Mouse (Mus musculus) kidney, postnatal 36 days (tissue): ENCODE data around the gene Grb2.
A peak's percentile ranks its signal among the peaks of the same experiment; 100 is the strongest.

ENCODE experiments used
- DNase-seq, 2 experiments: peaks; one replicate each; pipeline ENCODE4 v3.0.0; 2021 to 2022; ENCODE audit warnings: mixed read lengths in 2 of 2

The Grb2 gene

DNA sequence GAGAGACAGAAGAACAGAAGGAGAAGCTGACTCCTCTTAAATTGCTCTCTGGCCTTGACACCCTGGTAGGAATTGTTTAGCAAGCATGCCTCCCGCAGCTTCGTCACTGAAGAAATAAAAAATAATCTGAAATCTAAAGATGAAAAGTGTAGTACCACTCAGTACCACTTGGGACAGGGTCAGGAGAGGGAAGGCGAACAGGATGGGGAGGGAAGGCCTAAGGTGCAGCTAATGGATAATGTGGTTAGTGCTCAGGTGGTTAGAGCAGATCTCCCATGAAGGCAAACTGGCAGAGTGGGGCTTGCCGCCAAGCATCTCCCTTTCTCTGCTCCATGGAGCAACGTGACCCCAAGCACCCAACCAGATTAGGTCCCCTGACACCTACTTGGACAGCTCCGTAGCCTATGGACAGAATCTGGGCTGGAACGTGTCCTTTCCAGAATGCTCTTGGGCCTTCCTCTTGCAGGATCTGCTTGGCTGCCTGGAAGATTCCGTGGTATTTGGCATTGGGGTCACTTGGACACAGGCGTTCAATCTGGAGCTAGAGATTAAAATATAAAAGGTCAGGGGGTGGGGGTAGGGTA, 84.8 kb downstream of the Grb2 start:
- peak in 1 of 2 experiments; percentile 40 for DNase-seq

DNA sequence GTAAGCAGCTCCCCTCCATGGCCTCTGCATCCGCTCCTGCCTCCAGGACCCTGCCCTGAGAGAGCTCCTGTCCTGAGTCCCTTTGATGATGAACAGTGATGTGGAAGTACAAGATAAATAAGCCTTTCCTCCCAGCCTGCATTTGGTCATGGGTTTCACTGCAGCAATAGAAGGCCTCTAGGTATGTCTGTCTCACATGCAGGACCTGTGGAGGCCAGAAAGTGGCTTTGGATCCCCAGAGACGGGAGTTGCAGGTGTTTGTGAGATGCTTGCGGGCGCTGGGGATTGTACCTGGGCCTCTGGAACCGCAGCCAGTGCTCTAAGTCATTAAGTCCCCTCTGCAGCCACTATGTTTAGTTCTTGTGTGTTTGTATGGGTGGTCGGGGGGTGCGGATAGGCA, 88.4 kb downstream of the Grb2 start:
- DNase-seq, result no peak

DNA sequence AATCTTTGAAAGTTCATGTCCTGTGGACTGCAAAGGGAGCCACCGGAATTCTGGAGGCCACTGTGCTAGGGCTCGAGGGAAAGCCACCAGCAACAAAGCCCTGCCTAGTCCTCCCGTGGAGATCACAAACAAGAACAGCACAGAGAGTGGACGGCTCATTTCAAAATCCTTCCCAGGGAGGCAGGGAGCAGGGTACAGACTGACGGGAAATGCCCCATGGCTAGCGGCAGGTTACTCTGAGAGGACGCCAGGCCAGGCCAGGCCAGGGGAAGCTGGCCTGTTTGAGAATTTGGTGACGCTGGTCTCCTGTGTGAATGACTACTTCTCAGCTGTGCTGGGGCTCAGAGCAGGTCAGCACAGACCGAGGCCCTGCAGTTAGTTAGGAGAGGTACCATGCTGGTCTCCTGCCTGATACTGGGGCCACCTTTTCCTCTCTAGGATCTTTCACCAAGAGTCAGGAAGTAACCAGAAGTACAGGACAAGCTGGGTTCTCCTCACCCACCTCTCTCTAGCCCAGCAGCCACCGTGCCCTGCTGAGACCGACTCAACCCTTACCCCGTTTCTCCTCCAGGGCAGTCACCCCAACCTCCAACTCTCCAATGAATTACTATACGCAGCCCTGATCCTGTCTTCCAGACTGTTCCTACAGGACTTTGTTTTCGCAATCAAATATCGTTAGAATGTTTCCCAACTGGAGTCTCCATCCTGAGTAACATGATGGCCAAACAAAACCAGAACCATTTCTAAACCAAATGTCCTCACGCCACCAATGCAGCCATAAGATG, 89.5 kb downstream of the Grb2 start:
- no peak for DNase-seq

DNA sequence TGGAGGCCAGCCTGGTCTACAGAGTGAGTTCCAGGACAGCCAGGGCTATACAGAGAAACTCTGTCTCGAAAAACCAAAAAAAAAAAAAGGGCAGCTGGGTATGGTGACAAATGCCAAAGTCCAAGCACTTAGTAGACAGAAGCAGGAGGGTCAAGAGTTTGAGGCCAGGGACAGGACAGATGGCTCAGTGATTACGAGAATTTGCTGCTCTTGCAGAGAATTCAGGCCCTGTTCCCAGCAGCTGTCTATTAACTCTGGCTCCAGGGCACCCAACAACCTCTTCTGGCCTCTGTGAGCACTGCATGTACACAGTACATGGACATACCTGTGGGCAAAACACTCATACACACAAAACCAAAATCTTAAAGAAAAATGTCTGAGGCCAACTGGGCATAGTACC, 90.4 kb downstream of the Grb2 start:
- DNase-seq, result peak; percentile 59 to 60

DNA sequence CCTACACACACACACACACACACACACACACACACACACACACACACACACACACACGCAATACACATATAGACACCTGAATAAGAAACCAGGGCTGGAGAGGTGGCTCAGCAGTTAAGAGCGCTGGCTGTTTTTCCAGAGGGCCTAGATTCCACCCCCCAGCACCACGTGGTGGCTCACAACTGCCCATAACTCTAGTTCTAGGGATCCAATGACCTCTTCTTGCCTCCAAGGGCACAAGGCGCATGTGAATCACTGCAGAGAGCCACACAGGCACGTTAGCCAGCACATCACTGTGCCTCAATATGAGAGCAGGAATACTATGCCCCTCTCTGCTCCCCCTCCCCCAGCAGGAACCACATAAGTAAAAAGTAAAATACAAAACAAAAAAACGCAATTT, 91.5 kb downstream of the Grb2 start:
- DNase-seq, result peak; percentile 72 to 76

DNA sequence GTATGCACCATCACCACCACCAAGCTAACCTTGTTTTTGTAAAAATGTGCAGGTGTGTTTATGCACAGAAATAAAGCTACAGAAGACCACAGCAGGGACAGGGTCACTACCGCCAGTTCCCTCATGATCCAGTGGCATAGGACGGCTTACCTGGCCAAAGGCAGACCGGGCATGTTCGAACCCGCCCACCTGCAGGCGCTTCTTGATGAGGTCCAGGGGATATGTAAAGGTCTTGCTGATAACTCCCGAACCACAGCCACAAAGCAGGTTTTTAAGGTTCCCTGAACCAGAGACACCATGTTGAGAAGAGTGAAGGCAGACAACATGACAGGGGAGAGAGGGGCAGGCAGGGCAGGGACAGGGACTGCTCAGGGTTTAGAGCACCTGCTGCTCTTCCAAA, 92.0 kb downstream of the Grb2 start:
- DNase-seq, result no peak

DNA sequence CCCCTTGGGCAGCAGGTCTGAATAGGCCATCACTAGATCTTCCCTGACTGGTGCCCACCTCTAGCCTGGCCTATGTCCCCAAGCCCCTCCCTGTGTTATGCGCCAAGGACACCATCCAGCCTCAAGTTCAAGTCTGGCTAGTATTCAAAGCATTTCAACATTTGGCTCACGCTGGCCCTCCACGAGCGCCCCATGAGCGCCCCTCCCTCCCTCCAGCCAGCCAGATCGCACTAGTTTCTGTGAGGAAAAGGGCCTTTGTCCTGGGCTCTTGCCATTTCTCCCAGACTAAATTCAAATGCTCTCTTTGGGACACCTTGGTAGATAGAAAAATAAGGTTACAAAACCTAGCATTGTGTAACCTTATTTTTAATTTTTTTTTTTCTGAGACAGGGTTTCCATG, 92.5 kb downstream of the Grb2 start:
- peak; percentile 58 to 61 for DNase-seq

DNA sequence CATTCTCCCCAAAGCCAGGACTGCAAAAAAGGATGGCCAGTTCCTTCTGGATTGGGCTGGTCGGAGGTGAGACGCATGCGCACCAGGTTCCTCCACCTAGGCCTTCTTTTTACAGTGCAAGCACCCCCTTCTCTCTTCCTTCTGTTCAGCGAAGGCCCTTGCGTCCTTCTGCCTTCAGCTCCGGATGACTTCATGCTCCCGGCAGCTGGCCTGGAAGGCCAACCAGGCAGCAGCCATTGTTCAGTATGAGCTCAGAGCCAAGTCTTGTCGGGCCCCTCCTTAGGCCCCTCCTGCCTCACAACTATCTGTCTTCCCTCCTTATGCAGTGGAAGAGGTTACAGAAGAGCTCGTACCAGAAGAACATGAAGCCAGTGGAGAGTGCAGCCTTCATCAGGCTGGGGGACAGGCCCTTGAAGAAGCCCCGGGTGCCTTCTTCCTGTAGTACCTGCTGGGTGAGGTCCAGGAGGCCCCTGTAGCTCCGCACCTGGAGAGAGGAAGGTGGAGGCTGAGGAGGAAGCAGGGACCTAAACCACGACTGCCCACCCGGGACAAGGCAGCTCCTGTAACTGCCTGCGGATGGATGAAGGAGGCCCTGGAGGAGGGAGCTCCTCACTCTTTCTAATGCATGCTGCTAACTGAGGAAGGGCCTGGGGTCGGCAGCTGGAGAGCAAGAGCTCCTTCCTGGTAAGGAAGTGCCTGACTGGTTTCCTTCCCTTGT, 93.1 kb downstream of the Grb2 start:
- DNase-seq, result peak; percentile 45 to 48

DNA sequence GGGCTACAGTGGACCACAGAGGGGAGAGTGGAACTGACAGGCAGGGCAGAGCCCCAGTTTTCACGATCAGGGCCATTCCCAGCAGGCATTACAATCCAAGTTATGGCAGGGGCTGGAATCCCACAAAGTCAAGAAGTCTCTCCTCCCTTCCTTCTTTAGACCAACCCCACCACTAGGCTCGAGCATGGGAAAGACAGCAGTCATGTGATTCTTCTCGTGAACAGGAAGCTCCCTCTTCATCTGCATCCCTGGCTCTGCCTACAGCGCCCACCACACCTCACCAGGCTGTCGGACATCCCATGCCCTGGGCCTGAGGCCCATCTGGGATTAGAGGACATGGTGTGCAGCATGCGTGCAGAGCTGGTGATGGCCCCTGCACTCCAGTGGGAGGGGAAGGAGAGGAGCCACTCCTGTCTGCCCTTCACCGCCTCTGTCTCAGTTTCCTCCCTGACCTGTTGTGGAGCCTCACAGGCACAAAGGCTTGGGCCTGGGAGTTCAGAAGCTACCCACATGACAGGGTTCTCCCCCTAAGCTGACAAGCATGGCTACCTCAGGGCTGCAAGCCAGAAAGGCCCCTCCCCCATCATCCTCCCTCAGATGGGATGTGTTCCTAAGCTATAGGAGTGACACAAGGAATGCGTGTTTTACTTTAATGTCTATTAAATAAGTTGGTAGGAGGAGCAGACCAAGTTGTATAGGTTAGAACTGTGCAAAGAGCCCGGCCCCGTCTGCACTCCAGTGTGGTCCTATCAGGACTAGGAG, 93.9 kb downstream of the Grb2 start:
- peak in 1 of 2 experiments; percentile 50 for DNase-seq

DNA sequence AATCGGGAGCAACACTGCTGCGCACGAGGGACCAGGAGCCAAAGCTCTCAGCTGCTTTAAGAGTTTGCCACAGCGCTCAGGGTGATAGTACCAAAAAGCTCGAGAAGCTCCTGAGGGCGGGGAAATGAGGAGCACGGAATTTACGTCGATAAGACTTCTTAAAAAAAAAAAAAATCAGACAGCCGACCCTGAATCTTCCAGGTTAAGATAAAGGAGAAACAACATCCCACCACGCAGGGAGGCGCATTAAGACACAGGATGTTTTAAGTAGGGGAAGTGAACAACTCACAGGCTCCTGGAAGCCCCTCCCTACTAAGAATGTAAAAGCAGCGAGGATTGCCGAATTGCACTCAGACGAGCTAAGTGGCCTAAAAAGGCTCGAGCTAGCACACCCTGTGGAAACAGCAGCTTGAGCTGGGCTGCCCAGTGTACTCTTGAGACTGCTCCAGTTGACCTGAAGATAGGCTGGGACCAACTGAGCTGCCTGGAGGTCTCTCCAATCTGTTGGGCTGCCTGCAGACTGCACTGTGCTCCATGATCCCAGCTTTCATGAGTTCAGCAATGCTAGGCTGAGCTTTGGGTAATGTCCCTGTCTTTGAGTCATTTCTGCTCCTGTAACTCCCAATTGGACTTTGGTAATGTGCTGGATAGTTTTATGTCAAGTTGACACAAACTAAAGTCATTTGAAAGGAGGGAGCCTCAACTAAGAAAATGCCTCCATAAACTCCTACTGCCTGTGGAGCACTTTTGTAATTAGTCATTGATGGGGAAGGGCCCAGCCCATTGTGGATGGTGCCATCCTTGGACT, 95.1 kb downstream of the Grb2 start:
- DNase-seq, result no peak

DNA sequence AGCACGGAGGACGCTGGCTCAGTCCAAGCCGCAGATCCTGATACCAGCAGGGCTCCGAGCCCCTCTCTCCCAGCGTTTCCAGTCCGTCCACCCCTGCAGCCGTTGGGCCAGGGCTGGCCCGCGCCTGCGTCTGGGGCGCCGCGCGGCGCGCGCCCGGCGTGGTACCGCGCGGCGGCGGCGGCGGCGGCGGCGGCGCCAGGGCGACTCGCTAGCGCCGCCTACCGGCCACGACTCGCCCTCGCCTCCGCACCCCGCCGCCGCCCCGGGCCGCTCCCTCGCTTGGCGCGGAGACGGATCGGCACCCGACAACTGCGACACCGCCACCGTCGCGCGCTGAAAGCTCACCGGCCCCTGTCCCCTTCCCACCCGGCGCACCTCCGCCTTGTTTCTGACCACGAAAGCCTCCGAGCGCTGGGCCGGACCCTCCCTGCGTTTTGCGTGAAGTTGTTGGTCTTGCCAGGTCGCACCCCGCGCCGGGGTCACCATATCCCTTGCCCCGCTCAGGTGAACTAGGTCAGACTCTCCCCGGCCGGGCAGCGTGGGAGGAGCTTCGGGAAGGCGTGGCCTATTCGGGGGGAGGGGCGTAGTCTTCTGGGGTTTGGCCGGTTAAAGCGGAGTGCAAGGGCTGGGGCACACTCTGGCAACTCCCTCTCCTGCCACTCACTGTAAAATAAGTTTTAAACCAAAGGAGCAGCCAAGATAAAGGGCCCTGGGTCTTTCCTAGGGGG, 95.8 kb downstream of the Grb2 start, which contains the start of gene Mif4gd:
Gene Mif4gd (minus strand): TSS at position 560 of the 728 bp plus-strand sequence.
- DNase-seq, result peak; percentile 94 to 96

DNA sequence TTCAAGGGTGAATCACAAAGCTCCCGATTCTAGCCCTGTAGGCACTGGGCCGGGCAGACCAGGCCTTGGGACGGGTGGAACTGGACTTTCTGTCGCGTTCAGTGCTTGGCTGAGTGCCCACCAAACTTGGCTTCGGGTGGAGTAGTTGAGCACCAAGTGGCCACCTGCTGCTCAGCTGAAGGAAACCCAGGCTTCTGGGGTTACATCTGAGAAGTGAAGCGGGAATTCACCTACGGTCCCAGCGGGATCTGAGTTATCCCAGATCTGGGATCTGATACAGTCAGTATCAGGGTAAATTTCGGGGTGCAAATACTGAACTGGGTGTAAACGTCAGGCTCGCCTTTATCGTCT, 96.4 kb downstream of the Grb2 start:
- peak; percentile 91 to 96 for DNase-seq

DNA sequence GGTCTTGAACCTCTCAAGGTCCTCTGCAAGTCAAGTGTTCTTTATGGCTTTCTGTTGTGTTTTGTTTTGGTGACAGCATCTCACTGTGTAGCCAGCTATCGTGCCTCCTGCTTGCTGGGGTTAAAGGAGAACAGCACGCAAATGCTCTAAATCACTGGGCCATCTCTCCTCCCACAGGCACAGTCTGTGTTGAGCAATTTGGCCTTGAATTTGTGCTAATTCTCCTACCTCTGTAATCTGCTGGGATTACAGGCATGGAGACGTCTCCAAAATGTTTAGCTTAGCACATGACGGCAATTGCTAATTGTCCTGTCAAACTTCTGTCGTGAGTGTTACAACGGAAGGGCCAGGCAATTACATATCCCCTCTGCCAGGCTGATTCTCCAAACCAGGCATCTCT, 97.2 kb downstream of the Grb2 start:
- no peak for DNase-seq

DNA sequence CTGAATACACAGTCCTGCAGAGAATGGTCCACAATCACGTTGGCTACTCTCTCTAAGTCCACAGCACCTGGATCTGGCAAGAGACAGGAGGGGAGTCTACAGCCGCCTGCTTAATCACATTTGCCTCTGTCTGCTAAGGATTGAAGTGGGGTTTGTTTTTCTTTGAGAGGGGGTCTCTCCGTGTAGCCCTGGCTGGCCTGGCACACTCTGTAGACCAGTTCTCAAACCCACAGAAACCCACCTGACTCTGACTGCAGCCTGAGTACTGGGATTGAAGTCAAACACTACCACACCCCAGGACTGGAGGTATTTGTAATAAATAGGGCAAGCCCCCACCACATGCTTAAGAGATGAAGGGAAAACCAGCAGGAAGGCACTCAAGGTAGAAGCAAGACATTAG, 98.8 kb downstream of the Grb2 start:
- DNase-seq, result no peak

DNA sequence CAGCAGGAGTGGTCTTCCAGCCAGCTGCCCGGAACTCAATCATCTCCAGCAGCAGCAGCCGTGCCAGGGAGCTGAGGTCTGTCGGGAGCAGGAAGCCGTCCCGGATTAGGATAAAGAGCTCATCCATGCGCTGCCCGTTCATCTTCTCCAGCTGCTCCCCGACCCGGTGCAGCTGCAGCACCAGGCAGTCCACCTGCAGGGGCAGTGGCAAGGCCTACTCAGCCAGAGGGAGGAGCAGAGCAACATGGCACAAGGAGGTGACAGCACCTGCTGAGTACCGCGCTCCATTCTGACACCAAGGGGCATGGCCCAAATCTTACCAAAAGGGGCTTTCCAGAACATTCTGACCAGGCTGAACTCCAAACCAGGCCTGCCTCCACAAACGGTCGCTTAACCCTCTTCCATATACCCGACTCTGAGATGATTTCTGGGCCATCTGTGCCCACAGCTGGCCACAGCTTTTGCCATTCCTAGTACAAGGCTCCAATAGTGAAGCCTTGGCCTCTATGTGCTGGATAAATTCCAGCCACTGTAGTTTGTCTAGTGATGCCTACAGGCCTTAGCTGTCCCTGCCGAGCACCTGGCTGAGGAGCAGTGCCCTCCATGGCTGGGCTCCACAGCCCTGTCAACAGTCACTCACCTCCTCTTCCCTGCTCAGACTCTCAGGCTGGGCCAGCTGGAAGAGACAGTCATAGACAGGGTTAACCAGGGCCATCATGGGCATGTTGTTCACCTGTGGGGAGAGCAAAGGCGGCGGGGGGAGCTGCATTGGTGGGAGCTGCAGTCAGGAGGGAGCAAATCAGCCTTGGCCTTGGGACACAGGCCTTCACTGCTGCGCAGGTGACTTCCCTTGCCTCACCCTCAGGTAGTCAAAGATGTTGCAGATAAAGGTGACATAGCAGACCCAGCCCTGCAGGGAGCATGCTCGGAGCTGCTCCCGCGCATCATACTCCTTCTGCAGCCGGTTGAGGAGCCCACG, 99.7 kb downstream of the Grb2 start:
- no peak for DNase-seq

DNA sequence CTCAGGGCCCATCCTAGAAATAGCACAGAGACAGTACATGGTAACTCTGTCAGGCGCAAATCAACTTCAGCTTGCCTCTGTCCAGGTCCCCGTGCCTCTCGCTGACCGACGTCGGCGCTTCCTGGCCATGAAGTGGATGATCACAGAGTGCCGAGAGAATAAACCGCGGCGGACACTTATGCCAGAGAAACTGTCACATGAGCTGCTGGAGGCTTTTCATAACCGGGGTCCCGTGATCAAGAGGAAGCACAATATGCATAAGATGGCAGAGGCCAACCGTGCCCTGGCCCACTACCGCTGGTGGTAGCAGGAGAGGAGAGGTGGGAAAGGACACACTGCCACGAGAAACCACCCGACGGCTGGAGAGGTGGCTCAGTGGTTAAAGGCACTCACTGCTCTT, 101.7 kb downstream of the Grb2 start:
- DNase-seq, result no peak

DNA sequence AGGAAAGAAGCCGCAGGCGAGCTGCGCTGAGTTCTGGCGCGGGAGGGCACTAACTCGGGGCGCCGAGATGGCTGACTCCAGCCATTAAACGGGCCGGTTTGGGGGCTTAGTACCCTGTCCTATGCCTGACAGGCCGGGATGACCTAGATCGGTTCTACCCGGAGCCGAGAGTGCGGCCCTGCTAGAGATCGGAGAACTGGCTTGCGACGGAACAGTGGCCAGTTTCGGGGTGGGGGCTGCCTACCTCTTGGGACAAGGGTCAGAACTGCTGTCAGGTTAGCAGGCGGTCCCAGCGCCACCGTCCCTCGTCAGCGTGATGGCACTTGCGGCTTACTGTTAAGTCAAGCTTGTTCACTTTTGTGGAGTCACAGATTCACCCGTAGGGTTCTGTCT, 104.1 kb downstream of the Grb2 start:
- peak in 1 of 2 experiments; percentile 60 for DNase-seq

DNA sequence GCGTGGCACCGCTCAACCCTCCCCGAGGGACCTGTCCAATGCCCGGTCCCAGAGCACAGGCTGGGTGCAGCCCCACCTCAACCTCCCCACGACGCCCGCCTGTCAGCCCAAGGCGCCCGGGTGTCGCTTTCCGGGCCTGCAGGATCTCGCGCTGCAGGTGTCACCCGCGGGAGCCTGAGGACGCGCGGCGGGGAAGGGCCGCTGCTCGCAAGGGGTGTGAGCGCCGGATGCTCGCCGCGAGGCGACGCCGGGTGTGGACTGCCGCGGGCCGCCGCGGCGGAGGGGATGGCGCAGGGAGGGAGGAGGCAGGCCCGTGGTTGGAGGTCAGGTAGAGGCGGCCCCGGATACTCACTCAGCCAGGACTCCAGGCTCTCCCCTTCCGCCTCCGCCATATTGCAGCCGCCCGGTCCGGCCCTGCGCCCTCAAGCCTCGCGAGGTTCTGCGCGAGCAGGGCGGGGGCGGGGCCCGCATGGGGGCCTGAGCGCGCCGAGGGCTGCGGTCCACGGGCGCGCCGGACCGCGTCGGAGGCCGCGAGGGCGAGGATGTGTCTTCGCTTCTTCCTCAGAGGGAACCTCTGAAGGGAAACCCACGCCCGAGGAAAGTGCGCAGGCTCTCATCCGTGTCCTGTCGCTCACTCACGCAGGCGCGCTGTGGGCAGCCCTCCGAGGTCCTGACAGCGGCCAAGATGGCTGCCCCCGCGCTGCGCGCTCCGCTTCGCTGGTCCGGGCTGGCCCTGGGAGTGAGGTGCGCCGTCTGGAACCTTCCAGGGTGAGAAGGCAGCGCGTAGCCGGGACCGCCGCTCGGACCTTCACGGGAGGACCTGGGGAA, 104.7 kb downstream of the Grb2 start, which contains the start of the genes Mrps7 and Gga3:
Gene Mrps7 (plus strand): TSS at position 450 of the 828 bp plus-strand sequence.
Gene Gga3 (minus strand): TSS at position 576 of the 828 bp plus-strand sequence.
- DNase-seq, result peak; percentile 94 to 97

DNA sequence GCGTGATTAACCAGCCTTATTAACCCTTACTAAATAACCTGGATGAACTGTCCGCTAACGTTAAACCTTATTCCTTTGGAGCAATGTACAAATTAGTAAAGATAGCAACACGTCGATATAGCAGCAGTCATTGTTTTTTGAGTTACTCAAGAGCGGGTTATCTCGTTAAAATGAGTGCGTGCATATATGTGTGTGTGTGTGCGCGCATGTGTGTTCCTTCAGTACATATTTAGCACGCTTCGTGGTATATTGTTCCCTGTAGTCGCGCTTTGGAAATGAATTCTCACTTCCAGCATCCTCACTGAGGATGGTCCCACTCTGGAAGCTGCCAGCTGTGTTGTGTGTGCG, 105.3 kb downstream of the Grb2 start:
- no peak for DNase-seq
